Mouse (Mus musculus) G1E-ER4 (cell line): ENCODE data around the gene Gtpbp1. TPM values are rescaled to one million over a fixed set of nuclear protein-coding genes. Genes with fewer than 3 reads are reported as not detected.

Source experiments
- GATA1 ChIP-seq: IDR thresholded peaks from one replicate; pipeline ENCODE4 v1.8.0; 2012; ENCODE audit warnings: low read length, inconsistent platforms
- polyA plus RNA-seq: library from polyadenylated mRNA; stranded (reverse); fragments of >175 nt; gene quantifications from 2 replicates; pipeline ENCODE4 v1.2.3, GENCODE M21; 2012

The Gtpbp1 gene
- polyA plus RNA-seq, 1 experiment: 161 TPM

DNA sequence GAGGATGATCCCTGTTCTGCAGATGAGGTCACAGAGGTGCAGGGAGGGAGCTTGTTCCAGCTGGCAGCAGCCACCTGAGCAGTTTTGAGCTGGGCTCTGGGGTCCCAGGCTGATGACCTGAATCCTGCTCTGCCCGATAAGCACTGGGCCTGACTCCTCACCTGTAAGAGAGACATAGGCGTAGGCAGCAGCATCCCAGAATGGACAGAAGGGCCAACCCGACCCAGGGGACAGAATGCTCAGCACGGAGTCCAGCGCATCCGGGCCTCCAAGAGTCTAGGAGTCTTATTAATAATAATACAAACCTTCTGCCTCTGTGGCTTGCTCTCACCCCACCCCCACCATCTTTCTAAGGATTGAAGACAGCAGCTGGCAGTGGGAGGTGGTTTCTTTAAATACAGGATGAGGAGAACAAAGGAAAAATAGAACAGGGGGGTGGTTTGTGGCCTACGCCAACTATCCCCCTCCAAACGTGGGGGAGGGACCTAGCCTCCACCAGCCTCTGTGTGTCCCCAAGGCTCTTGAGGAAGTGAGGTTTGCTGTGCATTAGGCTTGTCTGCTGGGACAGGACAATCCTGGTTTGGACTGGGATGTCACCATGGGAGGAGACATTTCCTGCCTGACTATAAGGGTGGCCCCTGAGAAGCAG lies 65.5 kb downstream of the Gtpbp1 start:
- no peak for TF ChIP-seq GATA1

- no peak for TF ChIP-seq GATA1
These were observed 66.5 kb downstream of the Gtpbp1 start for GRCm38 (mm10) chr15:79757118-79757517.

GRCm38 (mm10) chr15:79760956-79761355 lies 70.3 kb downstream of the Gtpbp1 start:
- TF ChIP-seq GATA1: no peak

DNA sequence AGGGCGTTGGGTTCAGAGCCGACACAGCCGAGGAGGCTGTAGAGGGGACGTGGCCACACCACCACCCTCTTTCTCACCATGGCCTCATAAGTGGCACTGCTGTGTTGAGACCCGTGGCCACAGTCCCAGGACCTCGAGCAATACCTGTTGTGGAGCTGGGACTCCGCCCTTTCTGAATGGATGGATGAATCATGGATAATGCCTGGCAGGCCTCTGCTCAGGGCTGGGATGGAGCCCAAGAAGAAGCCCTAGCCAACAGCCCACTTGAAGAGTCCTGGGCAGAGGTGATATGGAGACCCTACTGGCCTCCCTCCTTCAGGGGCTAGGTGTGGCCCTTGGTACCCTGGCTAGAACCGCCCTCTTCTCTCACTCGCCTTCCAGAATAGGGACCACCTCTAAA lies 72.4 kb downstream of the Gtpbp1 start:
- TF ChIP-seq GATA1: no peak

DNA sequence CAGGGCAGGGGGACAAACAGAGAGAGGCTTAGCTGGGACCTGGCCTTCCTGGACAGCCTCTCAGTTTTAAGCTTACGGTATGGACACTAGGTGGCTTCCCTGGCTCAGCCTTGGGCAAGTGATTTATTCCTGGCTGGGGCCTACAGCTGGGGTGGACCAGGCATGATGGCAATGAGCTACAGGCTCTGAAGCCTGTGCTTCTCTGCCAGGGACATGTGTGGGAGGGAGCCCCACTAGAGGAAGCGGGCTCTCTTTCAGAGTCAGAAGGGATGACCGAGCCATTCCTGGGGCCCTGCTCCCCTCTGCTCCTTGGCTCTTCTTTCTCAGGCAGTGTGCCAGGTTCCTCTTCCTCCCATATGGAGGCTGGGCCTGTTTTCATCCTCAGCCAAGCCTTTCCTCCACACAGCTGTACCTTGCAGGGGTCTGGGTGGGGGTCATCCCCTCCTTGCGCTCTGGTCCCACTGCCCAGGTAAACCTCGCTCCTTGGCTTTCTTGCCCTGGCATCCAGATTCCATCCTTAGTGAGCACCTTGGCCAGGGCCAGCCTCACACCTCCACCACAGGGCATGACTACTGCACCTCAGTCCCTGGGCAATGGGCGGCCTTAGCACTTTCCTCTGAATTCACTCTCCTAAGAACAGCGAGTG lies 73.1 kb downstream of the Gtpbp1 start:
- no peak for TF ChIP-seq GATA1

DNA sequence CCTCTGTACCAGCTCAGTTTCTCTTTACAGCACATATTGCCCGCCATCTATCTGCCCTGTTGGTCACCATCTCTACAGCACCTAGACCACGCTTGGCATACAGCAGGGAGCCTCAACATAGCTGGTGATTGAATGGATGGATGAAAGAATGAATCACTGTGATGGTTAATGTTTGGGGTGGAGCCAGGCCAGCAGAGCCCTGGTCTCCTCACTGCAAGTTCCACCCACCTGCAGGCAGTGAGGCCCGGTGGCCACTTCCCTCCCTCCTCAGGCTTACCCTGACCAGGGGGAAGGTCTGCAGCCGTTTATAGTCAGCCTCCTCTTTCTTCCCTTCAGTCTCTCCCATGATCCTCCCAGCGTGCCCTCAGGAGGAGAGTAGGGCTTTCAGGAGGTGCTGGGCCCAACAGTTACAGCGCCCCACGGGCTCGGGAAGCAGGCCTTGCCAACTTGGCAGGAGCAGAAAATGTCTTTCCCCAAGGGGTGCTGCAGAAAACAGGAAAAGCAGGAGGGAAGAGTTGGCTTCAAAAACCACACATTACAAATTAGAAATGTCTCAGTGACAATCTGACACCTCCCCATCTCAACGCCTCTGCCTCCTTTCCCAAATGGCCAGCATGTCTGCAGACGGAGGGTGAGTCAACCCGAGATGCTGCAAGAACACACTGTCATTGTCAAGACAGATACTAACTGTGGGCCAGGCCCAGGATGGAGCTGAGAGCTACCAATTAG lies 74.1 kb downstream of the Gtpbp1 start:
- TF ChIP-seq GATA1: no peak

- TF ChIP-seq GATA1: no peak
These were observed 74.7 kb downstream of the Gtpbp1 start for GRCm38 (mm10) chr15:79765361-79765760.

DNA sequence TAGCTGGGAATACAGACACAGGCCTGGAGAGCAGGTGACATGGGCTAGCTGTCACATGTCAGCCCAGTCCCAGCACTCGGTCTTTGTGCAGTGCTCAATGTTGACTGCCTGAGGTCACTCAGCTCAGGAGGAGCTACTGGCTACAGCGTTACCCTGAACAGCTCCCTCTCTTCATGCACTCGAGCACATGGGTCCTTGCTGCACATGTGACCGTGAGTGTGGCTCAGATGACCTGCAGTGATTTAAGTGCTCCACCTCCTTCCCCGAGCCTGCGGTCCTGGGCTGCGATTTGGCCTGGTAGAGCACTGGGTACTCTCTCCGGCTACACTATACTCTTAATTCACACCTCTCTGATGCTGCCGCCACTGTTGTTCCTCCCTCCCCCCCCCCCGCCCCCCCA lies 75.5 kb downstream of the Gtpbp1 start:
- TF ChIP-seq GATA1: no peak

DNA sequence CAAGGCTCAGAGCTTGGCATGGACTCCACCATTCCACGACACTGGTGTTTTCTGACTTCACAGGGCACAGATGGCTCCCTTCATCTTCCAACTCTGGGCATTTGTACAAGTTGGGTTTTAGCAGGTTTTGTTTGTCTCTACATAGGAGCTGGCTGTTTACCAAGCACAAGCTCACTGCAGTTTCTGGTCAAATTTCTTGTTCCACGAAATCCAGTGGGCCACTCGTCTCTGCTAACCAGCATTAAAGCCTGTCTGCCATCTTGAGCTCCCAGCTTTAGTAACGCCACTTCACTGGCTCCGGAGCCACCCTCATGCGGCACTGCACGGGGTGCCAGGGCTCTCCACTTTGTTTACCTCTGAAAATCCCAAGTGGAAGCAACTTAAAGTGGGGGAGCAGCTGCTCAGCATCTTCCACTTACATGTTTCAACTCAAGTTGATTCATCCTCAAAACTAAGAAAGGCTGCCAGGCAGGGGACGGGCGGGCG lies 76.0 kb downstream of the Gtpbp1 start:
- no peak for TF ChIP-seq GATA1

- no peak for TF ChIP-seq GATA1
These were observed 76.8 kb downstream of the Gtpbp1 start for GRCm38 (mm10) chr15:79767327-79767961.

DNA sequence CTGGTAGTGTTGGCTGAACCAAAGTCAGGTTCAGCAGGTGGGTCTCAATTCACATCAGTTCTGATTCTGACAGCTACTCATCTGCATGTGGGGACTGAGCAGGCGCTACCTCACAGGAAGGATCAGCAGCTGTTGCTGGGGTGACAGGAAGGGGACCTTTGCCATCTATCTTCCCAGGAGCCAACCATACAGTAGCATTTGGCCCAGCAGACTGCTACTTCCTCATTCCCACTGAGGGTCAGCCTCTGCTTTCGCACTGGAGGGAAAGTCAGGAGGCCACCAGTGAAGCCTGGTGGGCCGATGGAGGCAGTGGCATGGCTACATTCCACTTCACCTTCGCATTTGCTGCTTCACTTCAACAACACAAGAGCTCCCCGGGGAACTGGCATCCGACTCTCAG lies 77.7 kb downstream of the Gtpbp1 start:
- no peak for TF ChIP-seq GATA1

- no peak for TF ChIP-seq GATA1
These were observed 80.1 kb downstream of the Gtpbp1 start for GRCm38 (mm10) chr15:79770629-79771240.

Other genes with a start within 250 kb of the Gtpbp1 start
- gene Csnk1e, start 235.3 kb upstream of the Gtpbp1 start, polyA plus RNA-seq: not detected in 2 replicates
- gene Kcnj4, start 185.6 kb upstream of the Gtpbp1 start, polyA plus RNA-seq: not detected in 2 replicates
- gene Kdelr3, start 174.4 kb upstream of the Gtpbp1 start, polyA plus RNA-seq: not detected in 2 replicates
- 65.7 and 86.5 TPM in 2 replicates for gene Ddx17, start 144.1 kb upstream of the Gtpbp1 start, polyA plus RNA-seq
- not detected in 2 replicates for gene Dmc1, start 85.7 kb upstream of the Gtpbp1 start, polyA plus RNA-seq
- 0.13 TPM in 1 of 2 replicates, not detected in the other for gene Fam227a, start 31.9 kb upstream of the Gtpbp1 start, polyA plus RNA-seq
- gene Cby1, start 31.6 kb upstream of the Gtpbp1 start, polyA plus RNA-seq: 95.3 and 121 TPM in 2 replicates
- 168 and 172 TPM in 2 replicates for gene Tomm22, start 20.0 kb upstream of the Gtpbp1 start, polyA plus RNA-seq
- 27.5 and 38.9 TPM in 2 replicates for gene Josd1, start 2.9 kb upstream of the Gtpbp1 start, polyA plus RNA-seq
- gene Sun2, start 51.7 kb downstream of the Gtpbp1 start, polyA plus RNA-seq: 28.7 and 33.4 TPM in 2 replicates
- 21.8 and 30.7 TPM in 2 replicates for gene Dnal4, start 87.0 kb downstream of the Gtpbp1 start, polyA plus RNA-seq
- gene Nptxr, start 113.9 kb downstream of the Gtpbp1 start, polyA plus RNA-seq: 0.04 TPM in 1 of 2 replicates, not detected in the other
- not detected in 2 replicates for gene Npcd, start 143.4 kb downstream of the Gtpbp1 start, polyA plus RNA-seq
- 9.0 and 10.4 TPM in 2 replicates for gene Cbx6, start 143.8 kb downstream of the Gtpbp1 start, polyA plus RNA-seq
- gene Apobec3, start 200.8 kb downstream of the Gtpbp1 start, polyA plus RNA-seq: 0.64 and 0.77 TPM in 2 replicates